Mouse (Mus musculus) heart, embryonic 14.5 days (tissue): Measurements from ENCODE around the gene Vldlr. TPM values are rescaled to one million over a fixed set of nuclear protein-coding genes. Genes with fewer than 3 reads are reported as not detected.
A peak's percentile ranks its signal among the peaks of the same experiment; 100 is the strongest.

Experiments used
- ATAC-seq: fragments of 200-750 bp; cut with Nextera tagmentation; 2 replicates; pipeline ENCODE4 v1.8.0; 2017; ENCODE audit warnings: low read depth, moderate TSS enrichment; ENCODE audit not compliant: insufficient number of reproducible peaks, insufficient read depth, low FRiP score
- H3K27ac ChIP-seq, 2 experiments: fragments of 200-500 bp in 1 of 2; fragments of 300-500 bp in 1 of 2; sonication (generic) in 1 of 2; replicated peaks in 1 of 2; 2 replicates each; pipeline ENCODE4 v1.5.1; 2012 to 2014; ENCODE audit warnings: low read depth in 2 of 2, low read length in 2 of 2, control low read depth in 1 of 2, mild to moderate bottlenecking in 1 of 2, mixed read lengths in 1 of 2; ENCODE audit not compliant: control insufficient read depth in 1 of 2, insufficient read depth in 1 of 2
- H3K27me3 ChIP-seq: fragments of 300-500 bp; sonication (generic); 2 replicates; pipeline ENCODE4 v1.6.1; 2014; ENCODE audit warnings: mild to moderate bottlenecking, low read length, control low read depth; ENCODE audit not compliant: control insufficient read depth, insufficient read depth
- H3K36me3 ChIP-seq: fragments of 300-500 bp; sonication (generic); 2 replicates; pipeline ENCODE4 v1.6.1; 2014; ENCODE audit warnings: mild to moderate bottlenecking, control low read depth, low read length, mixed read lengths; ENCODE audit not compliant: control insufficient read depth, insufficient read depth
- H3K4me1 ChIP-seq, 2 experiments: fragments of 200-500 bp in 1 of 2; fragments of 300-500 bp in 1 of 2; sonication (generic) in 1 of 2; 2 replicates each; pipeline ENCODE4 v1.6.1; 2012 to 2014; ENCODE audit warnings: low read length in 2 of 2, control low read depth in 1 of 2, mixed read lengths in 1 of 2; ENCODE audit not compliant: control insufficient read depth in 2 of 2, insufficient read depth in 2 of 2
- H3K4me2 ChIP-seq: fragments of 300-500 bp; sonication (generic); 2 replicates; pipeline ENCODE4 v1.6.1; 2014; ENCODE audit warnings: mild to moderate bottlenecking, low read length
- H3K4me3 ChIP-seq, 2 experiments: fragments of 200-500 bp in 1 of 2; fragments of 300-500 bp in 1 of 2; sonication (generic) in 1 of 2; 2 replicates each; pipeline ENCODE4 v1.5.1; 2012 to 2014; ENCODE audit warnings: low read length in 2 of 2, mild to moderate bottlenecking in 2 of 2, control low read depth in 1 of 2, low read depth in 1 of 2, moderate library complexity in 1 of 2; ENCODE audit not compliant: control insufficient read depth in 1 of 2, insufficient read depth in 1 of 2
- H3K9ac ChIP-seq: fragments of 300-500 bp; sonication (generic); 2 replicates; pipeline ENCODE4 v1.6.1; 2014; ENCODE audit warnings: mild to moderate bottlenecking, low read length
- H3K9me3 ChIP-seq: fragments of 300-500 bp; sonication (generic); 2 replicates; pipeline ENCODE4 v1.6.1; 2016; ENCODE audit warnings: low read length, control low read depth; ENCODE audit not compliant: control insufficient read depth
- WGBS: fragments of 180-500 bp; shearing (Covaris S2); extraction: QIAGEN DNeasy Blood & Tissue Kit; methylation state at CpG from one replicate; pipeline ENCODE4 v1.1.7; 2014; 5-methylcytosine and 5-hydroxymethylcytosine counted together
- polyA plus RNA-seq: library from polyadenylated mRNA; unstranded; fragments of >200 nt; fragmentation: Nextera tagmentation; extraction: Ambion mirVana; gene quantifications from 2 replicates; pipeline ENCODE4 v1.2.1, GENCODE M21; 2014

Vldlr gene
- 31.5 and 32.5 TPM in 2 replicates for polyA plus RNA-seq

DNA sequence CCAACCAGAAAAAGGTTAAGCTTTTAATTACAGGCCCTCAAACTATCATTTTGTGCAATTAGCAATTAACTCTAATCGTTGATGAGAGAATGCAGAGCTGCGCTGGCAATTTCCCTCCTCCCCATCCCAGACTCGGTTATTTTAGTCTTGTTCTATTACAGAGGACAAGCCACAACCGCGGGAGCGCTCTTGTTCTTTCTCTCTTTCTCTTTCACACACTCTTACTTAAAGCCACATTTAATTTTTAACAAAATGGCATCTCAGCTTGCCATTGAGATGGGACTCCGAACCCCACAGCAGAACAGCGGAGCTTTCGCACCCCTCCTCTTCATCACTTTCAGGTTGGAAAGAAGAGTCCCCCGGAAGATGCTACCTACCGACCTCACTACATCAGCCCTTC lies at the start of gene Vldlr:
Vldlr (plus strand) TSS at position 167 of the 400 bp plus-strand sequence.
- peak within 1 kb of the TSS; percentile 75 to 93 for H3K4me3 ChIP-seq
- peak within 1 kb of the TSS; percentile 88 for H3K9ac ChIP-seq
- 5% methylated on average over 11 of the region's 11 CpGs for WGBS
- H3K9me3 ChIP-seq, result no peaks in the 10 kb centered on the region
- H3K27ac ChIP-seq, result peak within 1 kb of the TSS; percentile 61 to 88
- H3K4me2 ChIP-seq, result peak within 1 kb of the TSS; percentile 72
- H3K4me1 ChIP-seq, result peaks cover 0 to 8% of the 10 kb centered on the region in 2 experiments; a peak in 1 of 4 replicates
- no peaks in the 10 kb centered on the region for H3K36me3 ChIP-seq
- H3K27me3 ChIP-seq, result peaks cover 9% of the 10 kb centered on the region
- ATAC-seq, result no peak

GRCm38 (mm10) chr19:27167601-27168319 lies 48.5 kb upstream of the Vldlr start:
- WGBS, result 77% methylated on average over 5 of the region's 5 CpGs

GRCm38 (mm10) chr19:27173836-27174235 lies 42.4 kb upstream of the Vldlr start:
- Histone ChIP-seq H3K4me3 (no peak overlapping the region), H3K4me2 (no peak overlapping the region), H3K9ac (no peak overlapping the region), H3K9me3 (no peaks in the 10 kb centered on the region), H3K36me3 (no peaks in the 10 kb centered on the region), H3K4me1 (0 out of 4 replicates have a peak, but pooled peaks cover 0 to 5% of the 10 kb centered on the region in 2 experiments), H3K27me3 (no peaks in the 10 kb centered on the region), H3K27ac (no peak overlapping the region)
- no peak for ATAC-seq
- WGBS, result 87% methylated on average over 2 of the region's 2 CpGs

More at GRCm38 (mm10) chr19:27167601-27168319, 48.5 kb upstream of the Vldlr start:
- H3K4me1 ChIP-seq, result no peaks in the 10 kb centered on the region
- peaks cover 4% of the 10 kb centered on the region; the same call in 1 of the 2 replicates for H3K9me3 ChIP-seq
- no peak overlapping the region for H3K4me2 ChIP-seq
- no peak overlapping the region for H3K27ac ChIP-seq
- no peak for ATAC-seq
- no peaks in the 10 kb centered on the region for H3K27me3 ChIP-seq
- H3K9ac ChIP-seq, result no peak overlapping the region
- no peak overlapping the region for H3K4me3 ChIP-seq
- H3K36me3 ChIP-seq, result no peaks in the 10 kb centered on the region

DNA sequence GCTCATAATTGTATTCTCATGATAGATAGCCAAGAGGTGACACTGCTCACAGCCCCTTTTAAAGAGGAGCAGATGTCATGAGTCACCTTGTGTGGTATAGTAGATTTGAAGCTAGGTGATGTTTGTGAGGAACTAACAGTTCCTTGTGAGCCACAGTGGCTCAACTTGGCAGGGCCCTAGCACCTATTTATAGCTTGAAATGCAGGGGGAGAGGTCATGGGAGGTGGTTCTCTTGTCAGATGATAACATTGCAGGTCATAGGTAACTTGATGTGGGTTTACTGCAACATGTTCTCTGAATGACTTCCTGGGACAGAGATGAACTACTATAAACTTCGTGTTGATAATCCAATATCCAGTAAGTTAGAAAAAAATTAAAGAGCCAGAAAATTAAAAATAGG lies 40.7 kb upstream of the Vldlr start:
- Histone ChIP-seq H3K4me2 (no peak overlapping the region), H3K4me1 (0 out of 4 replicates have a peak, but pooled peaks cover 0 to 5% of the 10 kb centered on the region in 2 experiments), H3K27ac (no peak overlapping the region), H3K9ac (no peak overlapping the region), H3K36me3 (no peaks in the 10 kb centered on the region), H3K4me3 (no peak overlapping the region), H3K27me3 (no peaks in the 10 kb centered on the region), H3K9me3 (no peaks in the 10 kb centered on the region)
- ATAC-seq, result no peak
- WGBS, result 81% methylated on average over 1 of the region's 1 CpGs

DNA sequence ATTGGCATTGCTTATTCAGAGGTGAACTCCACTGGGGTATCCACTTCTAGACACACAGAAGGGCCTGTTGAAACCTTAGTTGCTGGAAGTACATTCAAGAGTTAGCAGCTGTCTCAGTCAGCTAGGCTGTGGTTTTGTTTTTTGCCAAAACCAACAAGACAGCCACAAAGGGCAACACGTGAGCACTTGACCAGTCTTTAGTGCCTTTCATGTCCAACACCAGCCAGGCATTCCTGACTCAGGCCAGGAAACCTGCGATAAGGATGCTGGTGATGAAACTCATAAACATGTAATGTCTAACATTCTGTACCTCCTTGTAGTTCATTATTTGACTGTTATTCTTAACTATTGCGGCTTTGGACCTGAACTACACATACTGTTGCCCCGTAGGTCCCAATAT lies 39.7 kb upstream of the Vldlr start:
- 72% methylated on average over 4 of the region's 4 CpGs for WGBS
- H3K27ac ChIP-seq, result no peak overlapping the region

DNA sequence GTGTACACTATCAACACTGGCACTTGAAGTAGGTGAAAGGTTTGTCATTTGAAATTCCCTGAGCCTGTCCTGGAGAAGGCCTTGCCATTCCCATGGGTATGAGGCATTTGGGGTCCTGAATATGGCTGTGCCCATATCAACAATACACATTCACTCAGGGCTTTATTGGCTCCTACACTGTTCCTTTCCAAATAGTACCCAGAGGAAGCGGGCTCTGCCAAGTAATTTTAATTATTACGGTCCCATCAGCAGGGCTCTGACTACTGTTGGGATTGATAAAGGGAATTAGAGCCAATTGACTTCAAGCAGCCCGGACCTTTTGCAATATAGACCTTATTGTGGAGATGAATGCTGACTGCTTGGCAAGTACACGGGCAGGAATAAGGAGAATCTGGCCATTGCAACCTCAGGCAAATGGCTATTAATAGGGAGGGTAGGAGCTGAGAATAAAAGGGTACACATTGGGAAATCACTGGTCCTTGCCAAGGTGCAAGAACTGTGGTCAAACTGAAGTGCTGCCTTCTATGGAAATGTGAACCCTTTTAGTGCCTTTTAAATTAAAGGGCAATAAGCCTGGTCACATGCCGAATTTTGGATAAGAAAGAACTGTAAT lies 38.0 kb upstream of the Vldlr start:
- Histone ChIP-seq H3K27me3 (no peaks in the 10 kb centered on the region), H3K36me3 (no peaks in the 10 kb centered on the region), H3K9me3 (no peaks in the 10 kb centered on the region), H3K9ac (no peak overlapping the region), H3K4me3 (no peak overlapping the region), H3K4me1 (0 out of 4 replicates have a peak, but pooled peaks cover 0 to 5% of the 10 kb centered on the region in 2 experiments), H3K4me2 (no peak overlapping the region), H3K27ac (no peak overlapping the region)
- WGBS, result 89% methylated on average over 5 of the region's 5 CpGs
- ATAC-seq, result no peak

More for the DNA sequence above, 39.7 kb upstream of the Vldlr start:
- Histone ChIP-seq H3K4me3 (no peak overlapping the region), H3K9ac (no peak overlapping the region), H3K4me1 (0 out of 4 replicates have a peak, but pooled peaks cover 0 to 5% of the 10 kb centered on the region in 2 experiments), H3K4me2 (no peak overlapping the region), H3K9me3 (no peaks in the 10 kb centered on the region), H3K27me3 (no peaks in the 10 kb centered on the region), H3K36me3 (no peaks in the 10 kb centered on the region)
- ATAC-seq, result no peak

DNA sequence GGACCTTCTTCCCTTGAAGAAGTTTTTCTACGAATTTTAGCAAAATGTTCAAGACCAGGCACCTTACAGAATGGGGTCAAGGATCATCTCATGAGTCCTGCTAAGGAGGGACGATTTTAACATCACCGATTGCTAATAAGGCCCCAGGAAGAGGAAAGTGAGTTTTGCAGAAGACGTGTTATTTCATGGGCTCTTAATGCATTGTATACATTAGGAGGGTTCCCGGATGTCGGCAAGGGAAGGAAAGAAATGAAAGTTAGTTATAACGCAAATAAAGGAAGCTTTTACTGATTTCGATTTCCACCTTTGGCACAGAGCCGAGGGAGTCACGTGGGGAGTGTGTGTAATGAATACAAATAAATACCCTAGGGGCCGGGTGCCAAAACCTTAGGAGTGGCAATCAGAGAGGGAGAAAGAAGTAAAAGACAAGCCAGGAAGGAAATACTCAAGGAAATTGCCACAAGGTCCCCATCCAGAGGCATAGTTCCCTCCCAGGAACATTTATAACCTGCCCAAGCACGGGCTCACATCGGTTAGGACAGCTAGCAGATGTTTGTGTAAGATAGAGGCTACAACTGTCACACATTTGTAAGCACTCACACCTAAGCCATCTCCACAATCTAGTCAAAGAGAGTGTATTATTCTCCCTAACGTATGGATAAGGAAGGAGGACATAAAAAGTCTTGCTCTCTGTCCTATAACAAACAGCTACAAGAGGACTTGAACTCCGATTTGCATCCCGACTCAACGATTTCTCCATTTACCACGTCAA lies 35.7 kb upstream of the Vldlr start:
- Histone ChIP-seq H3K4me2 (peak overlapping the region; percentile 11; the same call in 1 of the 2 replicates), H3K9ac (no peak overlapping the region), H3K36me3 (no peaks in the 10 kb centered on the region), H3K9me3 (no peaks in the 10 kb centered on the region), H3K27ac (no peak overlapping the region), H3K4me1 (0 out of 4 replicates have a peak, but pooled peaks cover 0 to 3% of the 10 kb centered on the region in 2 experiments), H3K27me3 (no peaks in the 10 kb centered on the region), H3K4me3 (no peak overlapping the region)
- ATAC-seq, result no peak
- 70% methylated on average over 18 of the region's 18 CpGs for WGBS
